ENCODE assay signal across 11 mouse cellular contexts in genomic region chr16:4773289-4773970, GRCm38 (mm10). TPM values are rescaled to one million over a fixed set of nuclear protein-coding genes. Genes with fewer than 3 reads are reported as not detected.
DNase-seq lines count a peak whose midpoint lies in the region; ATAC-seq and TF ChIP-seq lines count a peak whose summit lies in the region.
"Had no signal": no experiment of that assay in that cellular context is flagged by ENCODE, and none has a peak within 500 bp of the region (broad histone marks: within the 10 kb centered on the region; RNA-seq: fewer than 3 reads in every experiment).

No protein-coding gene starts in this region.

- H3K27me3 ChIP-seq in heart, adult 2 months (ENCODE audit: control insufficient read depth, insufficient read depth, low read length) = no peaks in the 10 kb centered on the region
- H3K27me3 ChIP-seq in lung, embryonic 16.5 days (ENCODE audit: control insufficient read depth, insufficient read depth, low read depth, low read length) = no peaks in the 10 kb centered on the region
- H3K27me3 ChIP-seq: liver, embryonic 13.5 days had no signal

- H3K27ac ChIP-seq in heart, adult 2 months = 0 out of 2 replicates have a peak overlapping the region, but pooled peaks have one; percentile 9
- H3K27ac ChIP-seq in lung, embryonic 16.5 days (ENCODE audit: low read length) = peak overlapping the region; percentile 22
- H3K27ac ChIP-seq: liver, embryonic 13.5 days had no signal

- TF ChIP-seq POLR2A in heart, adult 2 months (IDR thresholded peaks at IDR 0.05; ENCODE audit: insufficient read depth, low read depth, low read length) = no peak

- H3K9me3 ChIP-seq in lung, embryonic 16.5 days (ENCODE audit: control insufficient read depth, low read length) = no peaks in the 10 kb centered on the region
- H3K9me3 ChIP-seq: liver, embryonic 13.5 days had no signal

- intact Hi-C loops in heart, adult 2 months (cut with DNase I) = no loop called here

- H3K4me3 ChIP-seq in heart, adult 2 months = no peak overlapping the region
- no peak overlapping the region for H3K4me3 ChIP-seq in lung, embryonic 16.5 days (ENCODE audit: low read length)
- H3K4me3 ChIP-seq: liver, embryonic 13.5 days had no signal

- TF ChIP-seq EP300 in heart, adult 2 months (IDR thresholded peaks at IDR 0.05; ENCODE audit: insufficient read depth, low read depth, low read length) = 0 out of 2 replicates have a peak, but pooled peaks have one; percentile 16

- H3K4me2 ChIP-seq in lung, embryonic 16.5 days (ENCODE audit: low read depth, low read length) = no peak overlapping the region
- H3K4me2 ChIP-seq: liver, embryonic 13.5 days had no signal

- H3K36me3 ChIP-seq in heart, adult 2 months (ENCODE audit: control insufficient read depth, insufficient read depth, low read length) = peaks cover 12% of the 10 kb centered on the region
- H3K36me3 ChIP-seq in lung, embryonic 16.5 days (ENCODE audit: control insufficient read depth, insufficient read depth, low read length) = peaks cover 23% of the 10 kb centered on the region

- 37% methylated on average over 1 of the region's 1 CpGs for WGBS in heart, adult 2 months
- WGBS in lung, embryonic 16.5 days = 40% methylated on average over 1 of the region's 1 CpGs

- ATAC-seq in lung, embryonic 16.5 days (ENCODE audit: low read depth) = no peak
- ATAC-seq in megakaryocyte progenitor cell, adult 5-6 weeks (replicated peaks; ENCODE audit: poor library complexity) = 0 out of 2 replicates have a peak, but pooled peaks have one; percentile 26

- H3K79me2 ChIP-seq in heart, adult 2 months (replicated peaks; ENCODE audit: control insufficient read depth, insufficient read depth, low read length) = peaks cover 5% of the 10 kb centered on the region

- TF ChIP-seq CTCF in heart, adult 2 months (IDR thresholded peaks at IDR 0.05) = no peak

- peak in 1 of 2 experiments; percentile 50 for DNase-seq in heart, adult 2 months
- no peak for DNase-seq in heart, postnatal 4 days
- no peak for DNase-seq in lung, postnatal 14 days
- peak; percentile 55 for DNase-seq in fibroblast of lung, adult 2 months (ENCODE audit: low read depth)
- DNase-seq in yolk sac, embryonic 10.5 days (ENCODE audit: low spot score) = no peak
- DNase-seq: layer of hippocampus, adult 9-11 months; liver, embryonic 13.5 days; right cerebral cortex, postnatal 4 days; thymus, adult 18-20 months had no signal

- no peak overlapping the region for H3K9ac ChIP-seq in heart, adult 2 months (ENCODE audit: low read depth, low read length)
- no peak overlapping the region for H3K9ac ChIP-seq in lung, embryonic 16.5 days (ENCODE audit: low read length)
- H3K9ac ChIP-seq: liver, embryonic 13.5 days had no signal

- H3K4me1 ChIP-seq in heart, adult 2 months (ENCODE audit: control insufficient read depth, insufficient read depth, low read length) = peaks cover 7% of the 10 kb centered on the region
- H3K4me1 ChIP-seq in lung, embryonic 16.5 days (replicated peaks; ENCODE audit: control insufficient read depth, insufficient read depth, low read length) = peaks cover 10% of the 10 kb centered on the region; the same call in 1 of the 2 replicates

RNA-seq across cellular contexts. Expression of gene Cdip1, which starts 16.7 kb away (rescaled TPM):
- total RNA-seq in heart, adult 2 months (2021) = 10 to 100 TPM; 58.4 to 65.6 TPM
- polyA plus RNA-seq in heart, adult 2 months (2012; rRNA removed) = 94.3 and 100 TPM in 2 replicates
- total RNA-seq in heart, postnatal 4 days (2021) = 100 to 1,000 TPM in 1 of 2 experiments, 10 to 100 TPM in 1; 96.3 to 105 TPM
- 90.4 and 93.4 TPM in 2 replicates for polyA plus RNA-seq in lung, embryonic 16.5 days (2015; fragmentation: Nextera tagmentation; extraction: Ambion mirVana)
- total RNA-seq in megakaryocyte progenitor cell, adult 5-6 weeks (2015) = 10.3 and 12.2 TPM in 2 replicates
- 10.7 and 11.5 TPM in 2 replicates for total RNA-seq in megakaryocyte progenitor cell, adult 5-6 weeks (2017)

RNA-seq across cellular contexts. Expression of gene Hmox2, which starts 47.3 kb away (rescaled TPM):
- 10 to 100 TPM; 72.4 to 84.9 TPM for total RNA-seq in heart, adult 2 months (2021)
- polyA plus RNA-seq in heart, adult 2 months (2012; rRNA removed) = 38.3 and 51.6 TPM in 2 replicates
- 10 to 100 TPM; 67.4 to 75.9 TPM for total RNA-seq in heart, postnatal 4 days (2021)
- polyA plus RNA-seq in lung, embryonic 16.5 days (2015; fragmentation: Nextera tagmentation; extraction: Ambion mirVana) = 110 and 114 TPM in 2 replicates
- total RNA-seq in megakaryocyte progenitor cell, adult 5-6 weeks (2015) = 68.6 and 81.1 TPM in 2 replicates
- 74.7 and 78.8 TPM in 2 replicates for total RNA-seq in megakaryocyte progenitor cell, adult 5-6 weeks (2017)

RNA-seq across cellular contexts. Expression of gene Nmral1, which starts 54.3 kb away (rescaled TPM):
- total RNA-seq in heart, adult 2 months (2021) = 1 to 10 TPM; 2.2 to 2.7 TPM
- polyA plus RNA-seq in heart, adult 2 months (2012; rRNA removed) = 3.9 and 4.0 TPM in 2 replicates
- total RNA-seq in heart, postnatal 4 days (2021) = 10 to 100 TPM; 15.2 to 15.5 TPM
- 60.6 and 62.5 TPM in 2 replicates for polyA plus RNA-seq in lung, embryonic 16.5 days (2015; fragmentation: Nextera tagmentation; extraction: Ambion mirVana)
- 61.8 and 64.7 TPM in 2 replicates for total RNA-seq in megakaryocyte progenitor cell, adult 5-6 weeks (2015)
- total RNA-seq in megakaryocyte progenitor cell, adult 5-6 weeks (2017) = 65.5 and 70.5 TPM in 2 replicates

Comparison
In these comparisons a context has a peak if more than half of its experiments do, and no peak if none do; other contexts are left out.
1. RNA of gene Nmral1, which starts 54.3 kb away (total RNA-seq): 61.8 to 70.5 TPM in megakaryocyte progenitor cell, adult 5-6 weeks and 15.2 to 15.5 TPM in heart, postnatal 4 days; 2.2 to 2.7 TPM in heart, adult 2 months; every median in the first group is over 4 times any median in the second.
2. RNA of gene Cdip1, which starts 16.7 kb away (total RNA-seq): 96.3 to 105 TPM in heart, postnatal 4 days and 58.4 to 65.6 TPM in heart, adult 2 months; 10.3 to 12.2 TPM in megakaryocyte progenitor cell, adult 5-6 weeks; every median in the first group is over 4 times any median in the second.